Mouse (Mus musculus) MEL (cell line): Measurements from ENCODE around the gene Rassf8.

Source experiments
- CHD2 ChIP-seq: IDR thresholded peaks from 2 replicates; pipeline ENCODE4 v1.6.1; 2011; ENCODE audit warnings: low read length, improper control_type of control experiment
- CTCF ChIP-seq, 3 experiments: IDR thresholded peaks in 2 of 3; conservative IDR thresholded peaks in 1 of 3; 2 replicates each; pipeline ENCODE4 v1.5.1; 2011 to 2012; ENCODE audit warnings: low read length in 3 of 3, low read depth in 2 of 3, mild to moderate bottlenecking in 2 of 3, improper control_type of control experiment in 1 of 3, inconsistent platforms in 1 of 3, mixed read lengths in 1 of 3, moderate library complexity in 1 of 3; ENCODE audit not compliant: control insufficient read depth in 1 of 3, insufficient read depth in 1 of 3, poor library complexity in 1 of 3, severe bottlenecking in 1 of 3
- HCFC1 ChIP-seq: IDR thresholded peaks from 2 replicates; pipeline ENCODE4 v1.6.1; 2012; ENCODE audit warnings: low read depth, mild to moderate bottlenecking, inconsistent platforms, low read length, improper control_type of control experiment, moderate library complexity
- POLR2A ChIP-seq, 2 experiments: IDR thresholded peaks; 2 replicates each; pipeline ENCODE4 v1.6.1; 2011 to 2012; ENCODE audit warnings: low read length in 2 of 2, mild to moderate bottlenecking in 2 of 2, control low read depth in 1 of 2, improper control_type of control experiment in 1 of 2, low read depth in 1 of 2, moderate library complexity in 1 of 2; ENCODE audit not compliant: control insufficient read depth in 1 of 2, insufficient read depth in 1 of 2, poor library complexity in 1 of 2

GRCm38 (mm10) chr6:145850789-145851188 lies 104.2 kb downstream of the Rassf8 start:
- no peak for TF ChIP-seq CTCF (IDR thresholded peaks at IDR 0.05 in 2 of 3, conservative IDR thresholded peaks at IDR 0.05 in 1 of 3; ENCODE audit: control insufficient read depth in 1 of 3, insufficient read depth in 1 of 3, low read depth in 2 of 3, low read length in 3 of 3, poor library complexity in 1 of 3, severe bottlenecking in 1 of 3)
- no peak for TF ChIP-seq POLR2A (IDR thresholded peaks at IDR 0.05; ENCODE audit: control insufficient read depth in 1 of 2, insufficient read depth in 1 of 2, low read depth in 1 of 2, low read length in 2 of 2, poor library complexity in 1 of 2)
- no peak for TF ChIP-seq CHD2
- TF ChIP-seq HCFC1, result no peak
